Mouse (Mus musculus) skeletal muscle tissue, adult 2 months (tissue): Measurements from ENCODE around the gene Gstk1.

Source experiments
- DNase-seq: peaks from one replicate; pipeline ENCODE4 v3.0.0-alpha.2; 2012; ENCODE audit warnings: low read depth, low spot score

Gstk1 gene

DNA sequence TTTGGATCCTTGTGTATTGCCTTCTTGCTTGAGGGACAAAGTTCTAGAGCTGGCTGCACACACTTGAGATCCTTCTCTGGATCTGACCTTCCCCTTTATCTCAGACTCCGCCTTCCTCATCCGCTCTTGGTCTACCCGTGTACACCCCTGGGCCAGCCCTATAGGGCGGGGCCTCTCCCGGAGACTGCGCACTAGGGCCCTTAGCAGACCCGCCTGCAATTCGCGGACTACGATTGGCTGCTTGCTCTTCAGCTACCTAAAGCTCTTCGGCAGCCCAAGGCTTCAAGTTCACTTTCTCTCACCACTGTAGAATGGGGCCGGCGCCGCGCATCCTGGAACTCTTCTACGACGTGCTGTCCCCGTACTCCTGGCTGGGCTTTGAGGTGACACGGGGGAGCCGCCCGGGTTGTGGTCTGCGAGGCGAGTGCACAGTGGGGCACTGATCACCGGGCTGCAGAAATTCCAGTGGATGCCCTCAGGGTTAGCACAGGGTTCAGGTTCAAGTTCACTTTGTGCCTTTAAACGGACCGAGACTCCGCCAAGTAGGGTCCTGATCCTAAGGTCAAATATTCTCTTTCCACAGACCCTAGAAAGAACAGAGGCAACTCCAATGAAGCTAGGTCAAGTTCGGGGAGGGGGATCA lies at the start of gene Gstk1:
Gstk1 (plus strand) TSS at position 225 of the 643 bp plus-strand sequence.
- peak; percentile 90 for DNase-seq

DNA sequence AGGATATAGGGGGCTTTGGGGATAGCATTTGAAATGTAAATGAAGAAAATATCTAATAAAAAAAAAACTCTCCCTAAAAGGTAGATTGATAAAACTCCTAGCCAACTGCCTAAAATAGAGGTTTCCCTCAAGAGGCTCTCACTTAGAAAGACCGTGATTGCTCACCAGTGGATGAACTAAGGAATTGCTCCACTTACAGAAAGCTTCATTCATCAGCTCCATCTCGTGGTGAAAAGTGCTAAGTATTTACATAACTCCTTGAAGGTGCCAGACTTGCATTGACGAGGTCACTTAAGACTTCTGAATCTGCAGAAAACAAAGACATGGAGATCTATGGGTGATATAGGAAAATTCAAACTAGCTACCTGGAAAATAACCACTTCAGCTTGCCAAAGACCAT lies 48.0 kb upstream of the Gstk1 start:
- no peak for DNase-seq

DNA sequence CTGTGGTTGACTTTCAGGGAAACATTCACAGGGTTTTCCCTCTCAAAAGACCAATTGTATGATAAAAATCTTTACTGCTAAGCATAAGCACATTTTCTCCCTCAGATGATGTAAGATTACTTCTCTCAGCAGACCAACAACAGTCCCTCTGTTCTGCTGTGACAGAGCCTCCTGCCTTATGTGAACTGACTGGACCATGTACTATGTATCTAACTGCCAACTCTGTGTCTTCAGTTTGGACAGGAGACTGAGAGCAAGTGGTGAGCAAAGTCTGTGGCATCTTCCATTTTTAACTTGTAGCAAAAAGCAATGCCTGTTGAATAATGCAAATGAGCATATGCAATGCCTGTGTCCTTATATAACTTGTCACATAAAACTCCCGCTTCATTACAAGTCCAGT lies 46.2 kb upstream of the Gstk1 start:
- DNase-seq, result no peak

DNA sequence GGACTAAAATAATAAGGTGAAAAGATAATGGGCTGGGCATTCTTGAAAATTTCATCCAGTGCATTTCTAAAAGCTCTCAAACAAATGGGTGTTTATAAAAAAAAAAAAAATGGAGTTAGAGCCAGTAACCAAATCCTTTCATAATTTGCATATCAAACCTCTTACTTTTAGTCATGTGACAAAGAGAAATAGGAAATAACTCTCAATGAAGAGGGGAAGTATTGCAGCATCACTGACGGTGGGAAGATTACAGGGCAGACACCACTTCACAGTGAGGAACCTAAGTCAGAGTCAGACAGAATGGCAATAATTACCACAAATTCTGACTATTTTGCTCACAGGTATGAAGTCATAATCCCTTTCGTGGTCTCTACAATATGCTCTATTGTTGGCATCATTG lies 30.7 kb upstream of the Gstk1 start, which contains the start of gene Tas2r144:
Tas2r144 (plus strand) TSS at position 301 of the 400 bp plus-strand sequence.
- DNase-seq, result no peak

DNA sequence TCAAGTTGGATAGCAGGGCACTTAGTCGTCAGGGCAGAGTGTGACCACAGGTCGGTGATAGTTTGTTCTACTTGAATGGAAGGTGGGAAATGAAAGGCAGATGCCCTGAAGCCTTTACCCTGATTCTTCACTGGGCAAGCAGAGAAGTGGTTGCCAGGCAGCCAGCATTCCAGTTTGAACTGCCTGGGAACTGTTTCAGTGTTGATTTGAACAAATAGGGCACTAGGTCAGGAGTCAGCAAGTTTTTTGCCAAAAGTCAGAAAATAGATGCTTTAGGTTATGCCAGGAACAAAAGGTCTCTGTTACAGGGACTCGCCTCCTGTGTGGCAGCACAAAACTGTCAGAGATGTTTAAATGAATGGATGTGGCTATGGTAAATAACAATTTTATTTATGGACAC lies 23.4 kb upstream of the Gstk1 start:
- DNase-seq, result no peak

DNA sequence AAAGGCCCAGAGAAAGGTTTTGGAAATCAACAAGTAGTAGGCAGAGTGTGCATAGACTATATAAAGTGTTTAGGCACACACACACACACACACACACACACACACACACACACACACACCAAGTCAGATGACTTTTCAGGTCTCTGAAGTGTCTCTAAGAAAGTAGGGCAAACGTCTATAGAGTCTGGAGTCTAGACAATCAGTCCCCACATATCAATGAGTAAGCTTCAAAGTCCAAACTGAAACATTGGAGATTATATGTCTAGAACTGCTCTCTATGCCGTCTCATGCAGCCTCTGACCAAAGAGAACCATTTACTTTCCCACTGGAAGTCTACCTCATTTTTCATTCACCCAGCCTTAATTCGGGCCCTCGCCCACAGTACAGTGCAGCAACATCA lies 20.7 kb upstream of the Gstk1 start:
- no peak for DNase-seq

DNA sequence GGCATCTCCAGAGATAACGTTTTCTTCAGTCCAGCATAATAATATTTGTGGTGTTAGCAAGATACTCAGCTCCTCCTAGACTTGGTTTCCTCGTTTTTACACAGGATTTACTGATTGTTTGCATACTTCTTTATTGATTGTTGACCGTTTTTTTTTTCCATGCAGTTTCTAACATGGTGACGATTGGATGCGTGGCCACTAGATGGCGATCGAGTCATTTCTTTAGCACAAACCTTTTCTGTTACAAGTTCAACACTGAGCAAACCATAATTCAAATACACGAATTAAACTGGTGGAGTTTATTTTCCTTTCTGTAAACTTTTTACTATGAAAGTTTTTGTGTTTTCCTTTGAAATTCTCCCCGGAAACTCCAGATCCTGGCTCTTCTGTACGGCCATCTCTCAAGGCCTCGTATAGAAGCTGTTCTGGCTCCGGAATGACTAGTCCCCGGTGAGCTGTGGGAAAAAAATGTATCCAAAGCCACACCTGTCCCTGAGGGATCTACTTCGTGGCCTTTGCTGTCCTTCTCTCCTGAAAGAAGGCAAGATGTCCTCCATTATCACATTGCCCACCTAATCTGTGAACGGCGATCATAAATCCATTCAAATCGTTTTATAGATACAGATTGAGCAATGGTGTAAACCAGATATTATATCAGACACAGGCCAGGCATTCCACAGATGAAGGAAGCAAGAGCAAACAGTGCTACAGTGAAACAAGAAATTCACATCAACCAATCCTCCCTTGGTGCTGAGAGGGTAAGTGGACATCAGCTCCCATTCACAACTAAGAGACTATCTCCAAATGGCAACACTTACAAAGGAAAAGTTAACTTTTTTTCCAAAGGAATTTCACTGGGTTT lies 18.3 kb upstream of the Gstk1 start:
- DNase-seq, result peak; percentile 52

DNA sequence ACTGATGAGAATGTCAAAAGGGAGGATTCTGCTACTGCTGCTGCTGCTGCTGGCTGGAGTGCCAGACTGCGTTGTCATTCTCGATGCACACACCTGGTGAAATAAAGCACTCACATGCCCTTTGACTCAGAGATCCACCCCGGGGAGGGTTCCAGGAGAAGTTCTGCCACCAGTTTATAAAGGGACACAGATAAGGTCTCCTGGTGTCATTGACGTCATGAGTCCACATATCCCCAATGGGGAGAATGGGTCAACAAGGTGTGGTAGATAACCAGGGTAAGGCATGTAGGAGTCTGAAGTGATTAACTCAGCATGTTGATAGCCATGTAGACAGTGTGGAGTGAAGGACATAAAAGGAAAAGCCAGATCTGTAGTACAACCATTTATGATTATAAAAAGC lies 16.1 kb upstream of the Gstk1 start:
- no peak for DNase-seq

DNA sequence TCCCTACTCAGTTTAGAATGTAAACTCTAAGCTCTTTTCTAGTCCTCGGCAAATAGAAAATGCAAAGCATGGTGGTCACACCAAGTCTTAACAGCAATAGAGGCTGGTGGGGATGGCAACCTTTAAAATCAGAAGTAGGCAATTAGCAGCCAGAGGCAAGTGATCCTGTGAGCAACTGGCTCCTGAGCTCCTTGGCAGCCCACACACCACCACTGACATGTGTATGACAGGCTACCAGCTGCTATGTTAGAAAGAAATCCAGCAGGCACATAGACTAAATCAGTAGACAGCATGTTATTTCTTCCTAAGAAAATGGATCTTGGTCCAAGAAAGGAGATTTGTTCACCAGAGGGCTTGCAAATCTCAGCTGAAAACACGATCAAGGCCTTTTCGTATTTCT lies 14.5 kb upstream of the Gstk1 start:
- no peak for DNase-seq

DNA sequence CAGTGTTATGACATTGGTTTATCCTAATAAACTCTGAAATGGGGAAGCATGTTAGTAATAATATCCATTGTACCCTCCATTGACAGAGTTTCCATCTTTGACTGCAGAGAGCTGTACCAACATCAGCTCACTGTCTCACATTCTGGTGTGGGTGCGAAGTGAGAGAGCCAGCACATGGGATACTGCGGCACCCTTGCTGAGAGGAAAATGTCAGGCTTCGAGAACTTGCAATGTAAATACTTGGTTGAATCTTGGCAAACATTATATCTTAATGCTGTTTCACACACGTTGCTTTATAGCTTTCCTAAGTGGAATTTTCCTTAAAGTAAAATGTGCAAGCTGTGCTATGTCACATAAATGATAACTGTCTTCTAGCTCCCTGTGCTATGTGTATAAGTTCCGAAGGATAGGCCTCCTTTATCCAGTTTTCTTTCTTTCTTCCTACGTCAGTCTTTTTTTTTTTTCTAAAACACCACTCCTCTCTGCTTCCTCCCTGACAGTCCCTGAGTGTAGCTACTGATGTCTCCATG lies 8.4 kb upstream of the Gstk1 start:
- DNase-seq, result no peak

DNA sequence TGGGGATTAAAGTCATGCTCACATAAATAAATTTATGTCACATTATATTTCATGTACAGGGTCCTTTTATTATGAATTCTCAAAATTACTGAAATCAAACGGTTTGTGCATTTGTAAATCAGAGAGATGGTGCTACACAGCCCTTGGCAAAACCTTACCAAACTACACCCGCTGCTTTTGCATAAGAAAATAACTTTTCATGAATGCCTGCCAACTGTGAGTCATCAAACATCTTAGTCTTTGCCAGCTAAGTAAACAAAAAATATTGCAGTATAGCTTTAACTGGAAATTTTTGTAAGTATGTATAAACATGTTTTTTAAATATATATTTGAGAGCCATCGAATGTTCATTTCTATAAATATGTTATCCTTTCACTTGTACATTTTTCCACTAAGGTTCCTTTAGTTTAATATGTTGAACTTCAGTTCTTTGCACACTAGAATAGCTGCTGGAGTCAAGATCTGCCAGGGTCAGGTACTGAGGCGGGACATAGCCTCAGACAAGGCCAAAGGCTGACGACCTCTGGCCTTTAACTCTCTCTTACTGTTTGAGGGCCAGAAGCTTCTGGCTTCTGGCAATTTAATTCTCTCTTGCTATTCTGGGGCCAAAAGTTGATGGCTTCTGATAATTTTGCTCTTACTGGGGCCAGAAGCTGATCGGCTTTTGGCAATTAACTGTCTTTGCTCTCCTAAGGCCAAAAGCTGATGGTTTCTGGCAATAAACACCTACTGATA lies 4.3 kb upstream of the Gstk1 start:
- no peak for DNase-seq

DNA sequence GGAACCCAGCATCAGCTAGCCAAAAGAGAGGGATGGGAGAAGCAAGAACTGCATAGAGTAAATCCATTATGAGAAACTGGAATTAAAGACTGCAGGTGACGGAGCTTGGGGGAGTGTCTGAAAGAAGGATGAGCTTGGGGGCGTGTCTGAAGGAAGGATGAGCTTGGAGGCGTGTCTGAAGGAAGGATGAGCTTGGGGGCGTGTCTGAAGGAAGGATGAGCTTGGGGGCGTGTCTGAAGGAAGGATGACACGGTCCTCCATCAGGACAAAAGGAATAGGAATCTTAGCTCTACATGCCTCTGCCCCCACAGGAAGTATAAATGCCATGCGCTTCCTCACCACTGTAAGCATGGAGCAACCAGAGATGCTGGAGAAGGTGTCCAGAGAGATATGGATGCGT lies 1.4 kb downstream of the Gstk1 start:
- DNase-seq, result no peak

DNA sequence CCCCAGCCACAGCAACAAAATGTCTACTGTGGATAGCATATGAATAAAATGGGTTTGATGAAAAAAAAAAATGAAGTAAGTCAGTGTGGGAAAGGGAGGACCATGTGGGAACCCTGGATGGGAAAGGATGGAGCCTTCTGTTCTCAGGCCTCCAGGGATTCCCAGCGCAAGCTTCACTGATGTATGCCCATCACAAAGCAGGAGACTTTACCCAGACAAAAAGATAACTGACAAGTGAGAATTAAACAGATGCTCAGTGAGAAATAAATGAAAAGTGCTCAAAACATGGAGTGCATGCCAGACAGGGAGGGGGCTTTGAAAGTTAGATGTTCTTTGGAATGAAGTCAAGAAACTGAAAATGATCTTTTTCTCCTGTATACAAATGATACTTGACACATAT lies 2.2 kb downstream of the Gstk1 start:
- DNase-seq, result no peak

DNA sequence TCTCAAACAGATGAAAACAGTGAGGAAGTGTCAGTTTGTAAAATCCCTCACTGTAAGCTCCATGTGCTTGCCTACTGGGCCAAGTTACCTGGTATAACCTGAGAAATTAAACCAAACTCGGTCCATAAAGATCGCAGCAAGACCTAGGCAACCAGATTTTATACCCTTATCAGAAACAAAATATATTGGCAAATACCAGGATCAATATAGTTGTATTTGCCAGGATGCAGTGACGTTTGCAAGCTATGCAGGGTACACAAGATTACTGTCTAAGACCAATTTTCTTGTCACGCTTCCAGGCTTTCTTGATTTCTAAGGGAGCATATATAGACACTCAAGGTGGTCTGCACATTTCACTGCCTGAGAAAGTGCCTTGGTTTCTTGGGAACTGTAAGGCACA lies 6.1 kb downstream of the Gstk1 start:
- DNase-seq, result no peak

DNA sequence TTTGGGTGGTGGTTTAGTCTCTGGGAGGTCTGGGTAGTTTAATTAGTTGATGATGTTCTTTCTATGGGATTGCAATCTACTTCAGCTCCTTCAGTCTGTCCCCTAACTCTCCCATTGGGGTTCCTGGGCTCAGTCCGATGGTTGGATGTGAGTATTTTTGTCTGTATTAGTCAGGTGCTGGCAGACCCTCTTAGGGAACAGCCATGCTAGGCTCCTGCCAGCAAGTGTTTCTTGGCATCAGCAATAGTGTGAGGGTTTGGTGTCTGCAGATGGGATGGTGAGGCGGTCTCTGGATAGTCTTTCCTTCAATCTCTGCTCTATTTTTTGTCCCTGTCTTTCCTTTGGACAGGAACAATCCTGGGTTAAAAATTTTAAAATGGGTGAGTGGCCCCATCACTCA lies 7.4 kb downstream of the Gstk1 start:
- no peak for DNase-seq

DNA sequence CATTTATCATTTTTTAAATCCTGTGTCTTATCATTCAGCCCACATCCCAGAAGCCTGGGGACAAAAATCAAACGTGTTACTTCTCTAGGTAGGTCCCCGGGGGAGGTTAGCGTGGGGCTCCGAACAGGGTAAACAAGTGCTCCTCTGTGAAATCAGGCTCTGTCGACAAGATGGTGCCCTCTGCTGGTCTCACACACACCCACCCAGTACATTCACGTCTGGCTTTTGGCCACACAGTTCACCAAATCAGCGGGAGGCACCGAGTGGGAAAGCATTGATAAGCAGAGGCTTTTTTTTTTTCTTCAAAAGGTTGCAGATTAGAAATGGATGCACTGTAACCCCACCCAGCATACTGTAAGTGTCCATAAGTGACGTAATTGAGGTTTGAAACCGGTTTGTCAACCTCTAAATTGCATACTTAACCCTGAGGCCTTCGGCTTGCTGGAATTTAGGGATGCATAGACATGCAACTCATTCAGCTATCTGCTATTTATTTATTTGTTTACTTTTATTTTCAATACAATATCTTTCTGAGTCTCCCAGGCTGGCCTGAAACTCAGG lies 11.6 kb downstream of the Gstk1 start:
- peak; percentile 30 for DNase-seq

DNA sequence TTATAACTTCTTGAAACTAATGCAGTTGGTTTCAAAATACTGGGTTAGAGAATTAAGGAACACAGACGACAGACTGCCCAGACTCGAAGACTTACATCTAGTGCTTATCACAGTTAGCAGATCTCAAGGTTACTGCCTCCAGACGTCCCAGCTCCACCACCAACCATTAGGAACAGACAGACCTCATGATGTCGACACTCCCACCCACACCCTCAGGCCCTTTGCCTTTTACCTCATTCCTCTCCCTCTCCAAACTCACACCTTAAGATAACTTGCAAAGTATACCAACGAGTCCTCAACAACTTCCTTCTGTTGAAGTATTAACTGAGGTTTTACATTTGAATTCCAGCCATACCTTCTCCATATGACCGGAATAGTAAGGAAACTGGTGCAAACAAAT lies 14.7 kb downstream of the Gstk1 start:
- no peak for DNase-seq

DNA sequence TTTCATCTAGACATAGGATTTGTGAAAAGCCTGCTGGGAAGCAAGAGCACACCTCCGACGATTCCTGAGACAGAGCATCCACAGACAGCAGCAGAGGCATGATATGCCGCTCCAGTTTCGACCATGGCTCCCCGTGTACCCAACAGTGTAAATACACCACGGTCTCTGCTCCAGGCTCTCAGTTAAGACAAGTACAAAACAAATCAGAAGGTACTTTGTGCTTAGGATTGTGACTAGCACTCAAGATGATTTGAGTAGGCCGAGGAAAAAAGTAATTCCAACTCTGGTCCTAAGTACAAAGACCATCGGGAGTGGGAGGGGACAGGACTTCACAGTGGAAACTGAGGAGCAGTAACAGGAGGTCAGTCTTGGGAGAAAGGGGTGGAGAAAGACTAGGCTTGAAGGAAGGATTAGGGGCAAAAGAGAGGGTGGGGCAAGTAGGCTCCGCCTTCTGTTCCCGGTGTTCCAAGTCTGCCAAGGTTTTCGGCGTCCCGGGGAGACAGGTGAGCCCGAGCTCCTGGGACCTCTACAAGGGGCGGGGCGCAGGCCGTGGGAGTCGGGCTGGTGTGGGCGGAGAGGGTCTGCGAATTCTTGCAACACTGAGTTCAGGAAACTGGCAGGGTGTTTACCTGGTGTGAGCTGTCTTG lies 15.9 kb downstream of the Gstk1 start, which contains the start of gene Tmem139:
Tmem139 (plus strand) TSS at position 447 of the 647 bp plus-strand sequence.
- DNase-seq, result no peak

DNA sequence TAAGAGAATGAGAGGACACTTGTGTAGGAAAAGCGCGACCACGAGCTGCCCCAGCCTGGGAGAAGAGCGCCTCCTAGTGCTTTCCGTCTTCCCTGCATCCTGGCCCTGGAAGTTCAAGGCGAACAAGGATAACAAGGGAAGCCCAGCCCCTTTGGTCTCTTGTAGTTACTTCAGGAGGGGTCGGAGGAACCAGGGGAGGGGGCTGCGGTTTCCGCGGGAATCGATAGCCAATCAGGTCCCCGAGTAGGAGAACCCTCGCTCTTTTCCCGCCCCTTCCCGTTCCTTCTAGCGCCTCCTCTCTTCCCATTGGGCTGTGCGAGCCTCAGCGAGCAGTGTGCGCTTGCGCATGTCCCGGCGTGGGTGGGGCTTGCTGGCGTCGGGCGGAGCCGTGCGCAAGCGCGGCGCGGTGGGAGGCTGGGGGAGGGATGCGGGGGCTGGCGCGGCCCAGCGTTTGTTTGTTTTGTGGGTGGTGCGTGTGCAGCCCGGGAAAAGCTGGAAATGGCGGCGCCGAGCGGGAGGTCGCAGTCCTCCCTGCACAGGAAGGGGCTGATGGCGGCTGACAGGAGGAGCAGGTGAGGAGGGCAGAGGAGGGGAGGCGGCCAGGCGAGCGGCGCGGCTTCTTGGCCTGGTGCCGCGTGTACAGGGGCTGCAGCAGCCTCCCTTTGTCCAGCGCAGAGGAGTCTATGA lies 19.0 kb downstream of the Gstk1 start, which contains the start of gene Casp2:
Casp2 (plus strand) TSS at position 360 of the 687 bp plus-strand sequence.
- peak; percentile 99 for DNase-seq
